Mouse (Mus musculus): ENCODE results near the gene Tent5c.

DNA sequence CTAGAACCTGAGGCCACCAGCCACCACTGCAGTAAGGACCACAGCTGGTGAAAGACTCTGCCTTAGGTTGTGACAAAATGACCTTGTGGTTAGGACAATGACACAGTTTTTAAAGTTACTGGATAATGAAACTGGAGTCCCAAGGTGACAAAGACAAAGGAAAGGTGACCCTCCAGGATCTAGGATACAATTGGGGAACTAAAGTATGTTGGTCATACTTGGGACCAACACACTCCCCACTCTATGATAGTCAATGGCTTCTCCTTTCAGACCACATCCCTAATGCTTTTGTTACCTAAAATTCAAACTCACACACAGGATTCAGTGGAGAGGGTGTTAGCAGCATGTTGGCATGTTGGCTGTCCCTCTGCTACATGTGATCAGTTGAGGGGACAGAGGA lies 12.8 kb upstream of the Tent5c start:
- no peak for TF ChIP-seq EP300 (IDR thresholded peaks at IDR 0.05; ENCODE audit: low read depth)
- no peak for TF ChIP-seq CTCF (IDR thresholded peaks at IDR 0.05; ENCODE audit: low read depth)

Data from liver, postnatal 0 days (tissue).